Mouse (Mus musculus) kidney, adult 2 months (tissue): ENCODE results near the gene Exoc6b.

Source experiments
- CTCF ChIP-seq: fragments of 200-500 bp; conservative IDR thresholded peaks from 2 replicates; pipeline ENCODE4 v1.5.1; 2011; ENCODE audit warnings: low read depth, mild to moderate bottlenecking, control low read depth, low read length, moderate library complexity, mixed read lengths; ENCODE audit not compliant: insufficient read depth, insufficient read length
- POLR2A ChIP-seq: fragments of 200-500 bp; IDR thresholded peaks from one replicate; pipeline ENCODE4 v1.6.1; 2011; ENCODE audit warnings: low read depth, low read length, control low read depth

- TF ChIP-seq CTCF (no peak), POLR2A (no peak)
Observed at GRCm38 (mm10) chr6:84582826-84583225, 486.5 kb downstream of the Exoc6b start.
